Mouse (Mus musculus) liver, postnatal 0 days (tissue): ENCODE measurements at regions not wholly inside any gene's neighbourhood (a gene's known extent, or its start where the extent isn't known, plus 50 kb on each side); places are given as distances from the start of the nearest gene placed in this dataset.

Source experiments
- ATAC-seq: fragments of 200-750 bp; cut with Nextera tagmentation; 2 replicates; pipeline ENCODE4 v1.8.0; 2017; ENCODE audit warnings: mild to moderate bottlenecking, moderate library complexity
- DNase-seq: peaks from one replicate; pipeline ENCODE4 v3.0.0-alpha.2; 2016
- H3K27ac ChIP-seq: fragments of 300-500 bp; sonication (generic); 2 replicates; pipeline ENCODE4 v1.5.1; 2014; ENCODE audit warnings: antibody characterized with exemption, moderate library complexity, mild to moderate bottlenecking, low read depth
- H3K27me3 ChIP-seq: fragments of 300-500 bp; sonication (generic); 2 replicates; pipeline ENCODE4 v1.6.1; 2014; ENCODE audit warnings: low read length, control low read depth, mixed read lengths; ENCODE audit not compliant: insufficient read depth
- H3K36me3 ChIP-seq: fragments of 300-500 bp; sonication (generic); replicated peaks from 2 replicates; pipeline ENCODE4 v1.6.1; 2014; ENCODE audit warnings: mild to moderate bottlenecking, control low read depth, low read length, moderate library complexity, mixed read lengths; ENCODE audit not compliant: insufficient read depth
- H3K4me1 ChIP-seq: fragments of 300-500 bp; sonication (generic); 2 replicates; pipeline ENCODE4 v1.6.1; 2014; ENCODE audit warnings: antibody characterized with exemption, mild to moderate bottlenecking, control low read depth; ENCODE audit not compliant: insufficient read depth
- H3K4me2 ChIP-seq: fragments of 300-500 bp; sonication (generic); 2 replicates; pipeline ENCODE4 v1.6.1; 2014; ENCODE audit warnings: low read depth, mild to moderate bottlenecking, low read length, moderate library complexity, mixed read lengths
- H3K4me3 ChIP-seq: fragments of 300-500 bp; sonication (generic); 2 replicates; pipeline ENCODE4 v1.5.1; 2014; ENCODE audit warnings: low read depth, low read length
- H3K9ac ChIP-seq: fragments of 300-500 bp; sonication (generic); replicated peaks from 2 replicates; pipeline ENCODE4 v1.6.1; 2014; ENCODE audit warnings: mild to moderate bottlenecking, moderate library complexity
- H3K9me3 ChIP-seq: fragments of 300-500 bp; sonication (generic); 2 replicates; pipeline ENCODE4 v1.6.1; 2016; ENCODE audit warnings: mild to moderate bottlenecking, control low read depth, low read length, mixed read lengths
- CTCF ChIP-seq: sonication (generic); IDR thresholded peaks from 2 replicates; pipeline ENCODE4 v1.5.1; 2016; ENCODE audit warnings: antibody characterized with exemption, low read depth
- EP300 ChIP-seq: IDR thresholded peaks from 2 replicates; pipeline ENCODE4 v1.6.1; 2016; ENCODE audit warnings: antibody characterized with exemption, low read depth, mild to moderate bottlenecking
- WGBS: fragments of 180-500 bp; shearing (Covaris S2); extraction: QIAGEN DNeasy Blood & Tissue Kit; methylation state at CpG from one replicate; pipeline ENCODE4 v1.1.7; 2014; ENCODE audit not compliant: insufficient replicate concordance; 5-methylcytosine and 5-hydroxymethylcytosine counted together

DNA sequence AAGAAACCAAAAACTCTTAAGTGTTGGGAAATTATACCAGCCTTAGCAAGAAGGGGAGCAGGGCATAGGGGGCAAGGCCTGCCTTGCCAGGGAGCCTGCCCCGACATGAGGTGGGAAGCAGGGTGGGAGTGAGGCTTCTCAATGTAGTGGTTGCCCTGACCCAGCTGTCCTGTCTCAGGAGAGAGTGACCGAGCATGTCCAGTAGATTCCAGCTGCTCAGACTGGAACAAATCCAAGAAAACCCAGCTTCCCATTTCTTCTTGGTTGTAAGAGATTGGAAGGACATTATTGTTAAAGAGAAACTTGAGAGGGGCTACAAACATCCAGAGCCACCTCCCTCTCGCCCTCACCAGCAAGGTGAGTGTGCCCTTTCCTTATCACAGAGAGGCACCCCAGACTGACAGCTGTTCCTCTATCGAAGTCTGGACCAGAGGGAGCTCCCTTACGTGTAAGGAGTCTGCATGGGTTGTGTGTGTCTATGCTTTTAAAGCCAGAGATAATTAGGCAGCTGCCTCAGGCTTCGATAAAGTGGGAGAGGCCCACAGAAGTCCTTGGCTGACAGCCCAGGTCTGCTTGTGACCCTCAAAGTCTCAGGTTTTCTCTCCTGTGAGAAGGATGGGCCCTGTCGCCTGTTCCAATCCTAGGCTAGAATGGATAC, 608.1 kb downstream of the Zfp706 start:
- WGBS, result 49% methylated on average over 7 of the region's 7 CpGs
- DNase-seq (no peak), ATAC-seq (peak; percentile 64)
- Histone ChIP-seq H3K27me3 (no peaks in the 10 kb centered on the region), H3K27ac (peak overlapping the region; percentile 13; the same call in 1 of the 2 replicates), H3K4me3 (no peak overlapping the region), H3K4me1 (peaks cover 25% of the 10 kb centered on the region), H3K36me3 (no peaks in the 10 kb centered on the region), H3K9ac (no peak overlapping the region; the same call in 1 of the 2 replicates), H3K4me2 (peak overlapping the region; percentile 11; the same call in 1 of the 2 replicates), H3K9me3 (no peaks in the 10 kb centered on the region)
- no peak for TF ChIP-seq CTCF
- peak; percentile 83 for TF ChIP-seq EP300

DNA sequence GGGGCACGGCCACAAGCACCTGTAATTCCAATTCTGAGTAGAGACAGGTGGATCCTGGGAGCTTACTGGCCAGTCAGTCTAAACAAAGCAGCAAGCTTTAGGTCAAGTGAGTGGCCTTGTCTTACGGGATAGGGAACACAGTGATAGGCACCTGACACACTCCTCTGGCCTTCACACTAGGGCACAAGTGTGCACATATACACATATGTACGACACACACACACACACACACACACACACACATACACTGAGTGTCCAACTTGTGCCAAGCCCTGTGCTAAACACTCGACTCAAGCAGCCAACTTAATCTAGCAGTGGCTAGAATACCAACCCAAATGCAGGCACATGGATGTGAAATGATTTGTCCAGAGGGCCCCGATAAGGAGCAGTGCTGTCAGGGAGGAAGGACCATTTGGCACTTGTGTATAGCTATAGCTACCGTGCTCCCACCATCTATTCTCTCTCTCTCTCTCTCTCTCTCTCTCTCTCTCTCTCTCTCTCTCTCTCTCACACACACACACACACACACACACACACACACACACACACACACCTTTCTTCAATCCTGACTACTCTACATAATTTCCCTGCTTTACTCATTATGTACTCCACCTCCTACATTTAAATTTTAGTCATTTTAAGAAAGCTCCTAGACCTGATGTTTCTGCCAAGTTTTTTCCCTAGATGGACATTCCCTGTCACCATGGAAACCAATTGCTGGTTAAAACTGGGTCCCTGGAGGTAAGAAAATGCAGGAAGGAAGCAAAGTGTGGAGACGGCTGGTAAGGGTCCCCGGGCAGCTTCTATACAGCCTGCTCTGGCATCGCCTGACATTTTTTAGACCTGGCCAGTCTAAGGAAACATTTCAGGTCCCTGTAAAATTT, 609.2 kb downstream of the Zfp706 start:
- ATAC-seq (no peak), DNase-seq (no peak)
- Histone ChIP-seq H3K4me3 (no peak overlapping the region), H3K9ac (no peak overlapping the region), H3K27me3 (no peaks in the 10 kb centered on the region), H3K9me3 (no peaks in the 10 kb centered on the region), H3K4me2 (no peak overlapping the region), H3K36me3 (no peaks in the 10 kb centered on the region), H3K4me1 (peaks cover 28% of the 10 kb centered on the region), H3K27ac (no peak overlapping the region)
- WGBS, result 79% methylated on average over 9 of the region's 9 CpGs
- TF ChIP-seq EP300 (no peak), CTCF (no peak)

GRCm38 (mm10) chr15:36396791-36397190, 610.8 kb downstream of the Zfp706 start:
- H3K4me2 ChIP-seq, result no peak overlapping the region
- 70% methylated on average over 6 of the region's 6 CpGs for WGBS
- H3K27me3 ChIP-seq, result no peaks in the 10 kb centered on the region
- H3K27ac ChIP-seq, result no peak overlapping the region
- H3K36me3 ChIP-seq, result no peaks in the 10 kb centered on the region
- TF ChIP-seq EP300 (no peak), CTCF (no peak)
- H3K9me3 ChIP-seq, result no peaks in the 10 kb centered on the region
- DNase-seq (no peak), ATAC-seq (no peak)
- no peak overlapping the region for H3K9ac ChIP-seq
- H3K4me1 ChIP-seq, result peaks cover 28% of the 10 kb centered on the region
- H3K4me3 ChIP-seq, result no peak overlapping the region

DNA sequence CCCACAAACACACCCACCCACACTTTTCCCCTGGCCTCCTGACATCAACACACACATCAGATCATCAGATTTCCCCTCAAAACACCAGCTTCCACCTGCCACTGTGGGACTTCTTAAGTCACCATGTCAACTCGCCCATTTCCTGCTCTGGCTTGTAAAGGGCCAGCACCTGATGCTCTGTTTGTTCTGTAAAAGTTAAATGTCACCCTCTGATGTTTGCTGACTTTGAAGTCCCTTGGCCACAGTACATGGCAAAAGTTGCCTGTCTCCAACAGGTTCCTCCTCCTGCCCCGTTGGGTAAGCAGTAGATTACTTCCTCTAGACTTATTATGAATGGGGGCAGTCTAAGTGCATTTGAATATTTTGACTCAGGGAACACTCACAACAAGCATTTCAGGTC, 611.3 kb downstream of the Zfp706 start:
- 20% methylated on average over 2 of the region's 2 CpGs for whole genome bisulfite sequencing
- no peak for DNase-seq

GRCm38 (mm10) chr15:36395672-36396050, 611.9 kb downstream of the Zfp706 start:
- peaks cover 27% of the 10 kb centered on the region for H3K4me1 ChIP-seq
- no peak overlapping the region for H3K9ac ChIP-seq
- 53% methylated on average over 4 of the region's 4 CpGs for WGBS
- no peak for ATAC-seq
- no peaks in the 10 kb centered on the region for H3K27me3 ChIP-seq
- H3K4me2 ChIP-seq, result no peak overlapping the region
- H3K36me3 ChIP-seq, result no peaks in the 10 kb centered on the region
- peak overlapping the region; percentile 20; the same call in 1 of the 2 replicates for H3K27ac ChIP-seq
- H3K4me3 ChIP-seq, result no peak overlapping the region
- no peak for DNase-seq
- H3K9me3 ChIP-seq, result no peaks in the 10 kb centered on the region
- TF ChIP-seq EP300, result no peak
- no peak for TF ChIP-seq CTCF

More for the DNA sequence above, 611.3 kb downstream of the Zfp706 start:
- Histone ChIP-seq H3K9me3 (no peaks in the 10 kb centered on the region), H3K4me3 (no peak overlapping the region), H3K4me2 (no peak overlapping the region), H3K9ac (no peak overlapping the region), H3K4me1 (peaks cover 28% of the 10 kb centered on the region), H3K27ac (no peak overlapping the region), H3K27me3 (no peaks in the 10 kb centered on the region), H3K36me3 (no peaks in the 10 kb centered on the region)
- TF ChIP-seq EP300, result no peak
- TF ChIP-seq CTCF, result no peak
- ATAC-seq, result no peak

DNA sequence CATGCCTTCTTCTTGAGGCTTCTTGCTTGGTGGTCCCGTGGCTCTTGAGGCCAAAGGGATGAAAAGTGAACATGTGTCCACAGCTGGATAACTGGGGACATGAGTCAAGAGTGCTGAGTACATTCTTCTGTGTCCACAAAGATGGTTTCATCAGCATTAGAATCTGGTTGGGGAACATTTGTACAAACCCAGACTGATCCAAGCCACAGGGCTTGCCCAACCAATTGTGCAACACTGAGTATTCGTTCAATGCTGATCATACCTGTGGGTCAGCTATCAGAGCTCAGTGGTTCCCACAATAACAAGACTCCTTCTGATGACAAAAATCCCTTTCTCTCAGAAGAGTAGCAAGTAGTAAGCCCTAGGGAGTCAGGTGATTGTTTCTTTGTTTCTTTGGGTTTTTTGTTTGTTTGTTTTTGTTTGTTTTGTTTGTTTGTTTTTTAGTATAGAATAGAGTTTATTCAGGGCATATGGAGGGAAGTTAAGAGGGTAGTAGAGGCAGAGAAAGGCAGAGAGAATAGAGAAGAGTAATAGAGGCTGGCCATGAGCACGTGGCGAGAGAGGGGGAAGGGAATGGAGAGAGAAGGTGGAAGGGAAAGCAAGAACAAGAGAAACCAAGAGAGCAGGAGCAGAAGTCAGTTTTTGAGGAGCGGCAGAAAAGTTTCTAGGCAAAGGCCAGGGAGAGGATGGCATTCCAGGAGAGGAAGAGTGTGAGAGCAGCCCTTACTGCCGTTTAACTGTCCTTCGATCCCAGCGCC, 612.5 kb downstream of the Zfp706 start:
- Histone ChIP-seq H3K4me3 (no peak overlapping the region), H3K9me3 (no peaks in the 10 kb centered on the region), H3K36me3 (no peaks in the 10 kb centered on the region), H3K9ac (no peak overlapping the region), H3K27ac (peak overlapping the region; percentile 20), H3K4me2 (no peak overlapping the region), H3K4me1 (peaks cover 22% of the 10 kb centered on the region), H3K27me3 (no peaks in the 10 kb centered on the region)
- WGBS, result 72% methylated on average over 8 of the region's 8 CpGs
- ATAC-seq, result peak; percentile 92
- no peak for TF ChIP-seq EP300
- TF ChIP-seq CTCF, result no peak
- peak; percentile 57 for DNase-seq
